Mouse (Mus musculus) fibroblast of lung, adult 2 months (primary cell): Measurements from ENCODE around the gene Abhd15.

Experiments used
- DNase-seq: peaks from one replicate; pipeline ENCODE4 v3.0.0-alpha.2; 2011; ENCODE audit warnings: low read depth

The Abhd15 gene

DNA sequence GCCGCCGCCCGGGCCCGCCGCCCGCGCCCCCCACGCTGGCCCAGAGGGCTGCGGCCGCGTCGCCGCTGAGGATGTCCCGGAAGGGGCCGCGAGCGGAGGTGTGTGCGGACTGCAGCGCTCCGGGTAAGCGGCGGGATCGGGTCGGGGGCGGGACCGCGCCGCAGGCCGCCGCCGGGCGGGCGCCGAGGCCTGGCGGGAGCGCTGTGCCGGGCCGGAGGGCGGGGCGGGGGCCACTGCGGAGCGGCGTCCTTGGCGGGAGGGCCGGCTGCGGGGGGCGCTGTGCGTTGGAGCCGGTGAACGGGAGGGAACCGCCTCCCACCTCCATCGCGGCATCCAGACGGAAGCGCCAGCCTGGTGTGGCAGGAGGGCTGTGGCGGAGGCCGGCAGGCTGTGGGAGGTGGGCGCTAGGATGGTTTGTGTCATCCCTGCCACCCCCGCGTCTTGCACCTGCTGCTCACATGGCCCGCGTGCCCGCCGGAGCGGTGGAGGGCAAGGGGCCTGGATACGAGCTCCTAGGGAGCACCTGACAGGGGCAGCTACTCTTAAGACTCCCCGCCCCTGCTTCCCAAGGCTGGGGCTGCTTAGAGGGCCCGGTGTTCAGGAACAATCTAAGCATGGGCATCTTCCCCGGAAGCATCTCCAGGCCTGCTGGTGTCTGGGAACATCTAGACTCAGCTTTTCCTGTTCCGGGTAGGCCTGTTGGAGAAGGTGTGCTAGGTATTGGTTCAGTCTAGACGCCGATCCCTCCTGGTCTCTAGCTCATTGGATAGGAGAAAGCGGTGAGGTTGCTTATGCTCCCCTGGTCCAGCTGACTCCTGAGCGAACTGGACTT is 21.2 kb upstream of the Abhd15 start, which contains the start of gene Git1:
Gene Git1, plus strand, starts transcription at position 51 of the 832 bp plus-strand sequence.
- DNase-seq: no peak

DNA sequence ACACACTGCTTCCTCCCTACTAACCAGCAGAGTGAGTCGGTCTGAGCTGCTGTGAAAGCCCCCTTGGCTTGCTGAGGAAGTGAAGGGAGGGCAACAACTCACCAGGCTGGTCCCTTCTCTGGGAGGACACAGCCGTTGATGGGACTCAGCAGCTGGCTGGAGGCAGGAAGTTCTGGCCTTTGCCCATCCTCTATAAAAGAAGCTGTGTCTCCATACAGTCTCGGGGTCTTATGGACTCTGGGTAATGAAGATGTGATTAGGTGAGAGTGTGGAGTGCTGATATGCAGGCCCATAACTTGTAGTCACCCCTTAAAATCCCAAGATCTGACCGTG is 20.6 kb upstream of the Abhd15 start:
- DNase-seq: no peak

DNA sequence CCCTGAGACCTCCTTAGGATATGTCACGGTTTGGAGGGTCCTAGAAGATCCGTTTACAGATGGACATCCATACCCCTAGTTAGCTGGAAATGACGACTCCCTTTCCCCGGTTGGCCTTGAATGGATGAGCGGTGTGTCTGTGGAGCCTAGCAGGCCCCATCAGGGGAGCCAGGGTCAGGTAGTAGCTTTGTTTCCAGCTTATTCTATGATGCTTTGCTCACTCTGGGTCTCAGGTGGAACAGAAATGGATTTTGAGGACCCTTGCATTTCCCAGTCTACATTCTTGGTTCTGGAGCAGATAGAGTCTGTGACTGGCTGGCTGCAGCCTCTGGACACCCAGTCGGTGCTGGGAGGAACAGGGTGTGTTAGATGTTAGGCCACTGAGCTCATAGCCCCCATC is 20.1 kb upstream of the Abhd15 start:
- no peak for DNase-seq

GRCm38 (mm10) chr11:77495507-77495906 is 19.4 kb upstream of the Abhd15 start:
- DNase-seq: no peak

- no peak for DNase-seq
Measured at GRCm38 (mm10) chr11:77497341-77497756, 17.6 kb upstream of the Abhd15 start.

- no peak for DNase-seq
Measured at GRCm38 (mm10) chr11:77497851-77498250, 17.1 kb upstream of the Abhd15 start.

GRCm38 (mm10) chr11:77498261-77499139 is 16.4 kb upstream of the Abhd15 start:
- DNase-seq: no peak

DNA sequence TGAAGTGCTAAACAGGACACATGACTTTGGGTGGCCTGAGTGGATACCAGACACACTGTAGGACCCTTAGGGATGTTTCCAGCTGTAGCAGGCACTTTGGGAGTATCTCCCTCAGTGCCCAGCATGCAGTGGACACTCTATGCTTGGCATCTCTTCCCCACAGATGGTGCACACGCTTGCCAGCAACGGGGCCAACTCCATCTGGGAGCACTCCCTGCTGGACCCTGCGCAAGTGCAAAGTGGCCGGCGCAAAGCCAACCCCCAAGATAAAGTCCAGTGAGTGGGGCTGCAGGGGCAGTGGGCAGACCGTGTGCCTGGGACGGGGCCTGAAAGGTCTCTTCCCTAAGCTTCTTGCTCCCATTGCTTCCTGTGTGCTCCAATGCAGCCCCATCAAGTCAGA is 15.6 kb upstream of the Abhd15 start:
- no peak for DNase-seq

GRCm38 (mm10) chr11:77500361-77501325 is 14.3 kb upstream of the Abhd15 start:
- DNase-seq: no peak

GRCm38 (mm10) chr11:77501392-77501791 is 13.5 kb upstream of the Abhd15 start:
- DNase-seq: no peak

- DNase-seq: no peak
Measured at GRCm38 (mm10) chr11:77501971-77502370, 12.9 kb upstream of the Abhd15 start.

DNA sequence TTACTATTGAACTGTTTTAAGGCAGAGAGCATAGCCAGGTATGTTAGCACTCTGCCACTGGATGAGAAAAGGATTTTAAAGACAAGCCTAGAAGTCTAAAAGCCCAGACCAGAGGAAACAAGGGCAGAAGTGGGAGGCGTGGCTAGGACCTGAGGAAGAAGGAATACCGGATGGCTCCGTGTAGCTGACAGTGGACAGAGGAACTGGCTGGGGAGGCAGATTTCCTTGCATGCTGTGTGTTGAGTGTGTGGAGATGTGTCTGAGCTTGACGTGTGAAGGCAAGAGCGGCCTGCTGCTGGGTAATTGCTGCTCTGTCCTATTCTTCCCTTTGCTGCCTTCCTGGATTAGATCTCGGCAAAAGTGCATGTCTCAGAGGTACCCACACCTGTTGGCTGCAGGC is 12.4 kb upstream of the Abhd15 start:
- no peak for DNase-seq

GRCm38 (mm10) chr11:77503511-77503910 is 11.4 kb upstream of the Abhd15 start:
- DNase-seq: peak; percentile 86

GRCm38 (mm10) chr11:77504377-77504776 is 10.5 kb upstream of the Abhd15 start:
- DNase-seq: no peak

- no peak for DNase-seq
Measured at GRCm38 (mm10) chr11:77505291-77505980, 9.5 kb upstream of the Abhd15 start.

DNA sequence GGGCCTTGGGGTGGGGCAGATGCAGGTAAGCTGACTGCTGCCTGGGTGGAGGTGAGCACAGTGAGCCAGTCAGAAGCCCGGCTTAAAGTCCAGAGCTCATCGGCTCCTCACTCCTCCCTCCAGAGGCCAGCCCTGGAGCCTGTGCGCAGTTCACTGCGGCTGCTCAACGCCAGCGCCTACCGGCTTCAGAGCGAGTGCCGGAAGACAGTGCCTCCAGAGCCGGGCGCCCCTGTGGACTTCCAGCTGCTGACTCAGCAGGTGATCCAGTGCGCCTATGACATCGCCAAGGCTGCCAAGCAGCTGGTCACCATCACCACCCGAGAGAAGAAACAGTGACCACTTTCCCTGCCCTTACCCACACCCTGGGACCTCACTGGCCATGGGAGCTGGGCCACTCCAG is 8.6 kb upstream of the Abhd15 start:
- DNase-seq: no peak

DNA sequence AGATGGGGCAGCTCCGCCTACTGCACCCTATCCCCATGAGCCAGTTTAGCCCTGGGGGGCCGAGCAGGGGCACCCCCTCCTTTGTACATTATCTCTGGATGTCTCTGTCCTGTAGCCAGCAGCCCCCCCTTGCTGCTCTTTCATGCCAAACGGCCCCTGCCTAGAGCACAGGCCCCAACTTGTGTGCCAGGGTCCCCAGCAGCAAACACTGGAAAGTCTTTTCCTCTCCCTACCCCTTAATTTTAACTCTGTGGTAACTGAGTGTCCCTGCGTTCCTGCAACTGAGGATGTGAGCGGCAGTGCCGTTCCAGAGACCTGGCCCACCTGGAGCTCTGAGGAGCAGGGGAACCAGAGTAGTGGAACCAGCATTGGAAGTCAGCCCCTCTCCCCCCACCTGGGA is 8.0 kb upstream of the Abhd15 start:
- DNase-seq: no peak

DNA sequence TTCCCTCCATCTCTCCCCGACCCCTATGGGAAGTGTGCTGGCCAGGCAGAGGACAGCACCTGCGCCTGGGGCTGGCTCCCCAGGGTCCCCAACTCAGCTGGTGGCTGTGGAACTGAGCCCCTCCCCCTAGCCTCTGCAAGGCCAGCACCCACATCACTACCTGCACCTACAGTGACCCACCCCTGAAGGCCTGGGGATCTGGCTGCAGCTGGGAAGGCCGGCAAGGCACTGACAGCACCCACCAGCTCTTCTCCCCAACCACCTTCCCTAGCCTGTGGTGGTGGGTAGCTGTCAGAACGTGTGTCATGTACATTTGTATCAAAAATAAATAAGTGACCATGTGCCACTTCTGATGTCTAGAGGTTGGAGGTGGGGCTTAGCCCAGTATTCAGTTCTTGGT is 7.5 kb upstream of the Abhd15 start:
- DNase-seq: no peak

- no peak for DNase-seq
Measured at GRCm38 (mm10) chr11:77508068-77509021, 6.6 kb upstream of the Abhd15 start.

DNA sequence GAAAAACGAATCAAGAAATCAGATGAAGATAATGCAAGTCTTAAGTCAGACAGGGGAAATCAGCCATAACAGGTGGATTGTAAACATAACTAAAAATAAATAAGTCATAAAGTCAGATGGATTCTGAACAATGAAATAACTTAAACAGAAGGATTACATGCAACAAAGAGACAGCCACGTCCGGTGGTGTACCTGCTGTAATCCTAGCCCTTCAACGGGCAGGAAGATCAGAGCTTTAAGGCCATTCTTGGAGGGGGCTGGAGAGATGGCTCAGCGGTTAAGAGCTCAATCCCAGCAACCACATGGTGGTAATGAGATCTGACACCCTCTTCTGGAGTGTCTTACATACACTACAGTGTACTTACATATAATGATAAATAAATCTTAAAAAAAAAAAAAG is 3.6 kb upstream of the Abhd15 start:
- DNase-seq: no peak
